Mouse (Mus musculus) cerebellum, adult 18-20 months (tissue): ENCODE measurements around the gene Osr1.

Source experiments
- DNase-seq, 2 experiments: peaks; one replicate each; pipeline ENCODE4 v3.0.0; 2021

Gene Osr1

GRCm38 (mm10) chr12:9569971-9570370 is at the start of gene Osr1:
Osr1 (plus strand) TSS chr12:9570116.
- DNase-seq = peak; percentile 32 to 62

DNA sequence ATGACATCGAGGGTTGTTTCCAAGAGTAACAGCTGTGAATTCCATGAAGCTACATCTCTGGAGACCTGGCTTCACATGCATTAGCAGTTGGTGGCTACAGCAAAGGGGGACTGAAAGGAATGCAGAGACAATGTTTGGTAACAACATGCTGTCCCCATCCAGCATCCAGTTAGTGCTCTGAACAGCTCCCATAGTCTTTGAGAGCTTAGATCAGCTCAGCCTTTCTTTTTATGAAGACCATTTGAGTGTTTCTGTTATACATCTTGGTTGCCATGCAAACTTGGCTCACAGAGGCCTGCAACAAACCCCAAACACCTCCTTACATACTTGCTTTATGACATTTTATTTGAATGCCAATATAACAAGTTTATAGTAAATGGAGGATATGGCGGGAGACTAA is 19.6 kb upstream of the Osr1 start:
- DNase-seq = no peak

- no peak for DNase-seq
Measured at GRCm38 (mm10) chr12:9564956-9565355, 5.0 kb upstream of the Osr1 start.

- DNase-seq = no peak
Measured at GRCm38 (mm10) chr12:9570496-9570995, 630 bp downstream of the Osr1 start.

- DNase-seq = no peak
Measured at GRCm38 (mm10) chr12:9571276-9571940, 1.5 kb downstream of the Osr1 start.

- no peak for DNase-seq
Measured at GRCm38 (mm10) chr12:9572022-9572421, 2.1 kb downstream of the Osr1 start.

DNA sequence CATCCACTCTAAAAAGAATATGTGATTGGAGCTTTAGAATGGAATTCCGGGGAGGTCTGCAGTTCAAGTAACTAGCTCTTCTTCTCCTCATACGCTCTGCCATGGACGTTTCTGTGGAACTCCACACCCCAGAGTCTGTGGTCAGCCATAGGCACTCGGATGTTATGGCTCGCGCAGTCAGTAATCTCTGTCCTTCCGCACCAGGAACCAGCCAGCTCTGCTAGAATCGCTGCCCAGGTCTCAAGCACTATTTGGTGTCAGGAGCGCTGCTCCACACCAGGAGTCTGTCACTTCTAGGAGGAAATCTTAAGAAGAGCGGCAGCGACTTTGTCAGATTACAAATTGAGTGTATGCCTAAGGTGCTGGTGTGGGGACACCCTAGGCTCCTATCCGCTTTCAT is 3.8 kb downstream of the Osr1 start:
- no peak for DNase-seq

DNA sequence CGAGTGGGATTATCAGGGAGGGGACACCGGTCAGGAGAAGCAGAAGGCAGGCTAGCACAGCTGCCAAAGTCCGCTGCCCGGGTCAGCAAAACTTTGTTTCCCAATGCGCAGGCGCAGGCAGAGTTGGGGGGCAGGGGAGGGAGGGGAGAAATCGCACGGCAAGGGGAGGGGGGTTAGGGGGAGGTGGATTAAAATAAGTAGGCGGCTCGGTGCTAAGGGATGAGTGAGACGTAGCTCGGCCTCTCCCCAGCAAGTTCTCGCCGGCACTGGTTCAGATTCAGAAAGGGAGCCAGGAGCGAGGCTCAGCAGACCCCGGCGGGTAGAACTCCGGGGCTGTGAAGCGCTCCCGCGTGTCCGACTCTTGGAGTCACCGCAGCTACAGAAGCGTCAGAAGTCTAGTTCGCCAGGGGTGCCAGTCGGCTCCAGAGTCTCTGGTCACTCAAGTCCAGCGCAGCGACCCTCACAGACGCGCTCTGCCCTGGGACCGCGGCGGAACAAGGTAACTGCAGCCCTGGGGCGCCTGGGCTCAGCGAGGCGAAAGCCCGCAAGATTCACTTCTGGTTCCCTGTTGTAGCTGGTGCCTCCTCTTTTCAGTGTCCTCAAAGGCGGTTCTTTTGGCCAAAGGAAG is 4.4 kb downstream of the Osr1 start:
- no peak for DNase-seq

GRCm38 (mm10) chr12:9575158-9576042 is 5.5 kb downstream of the Osr1 start:
- no peak for DNase-seq

DNA sequence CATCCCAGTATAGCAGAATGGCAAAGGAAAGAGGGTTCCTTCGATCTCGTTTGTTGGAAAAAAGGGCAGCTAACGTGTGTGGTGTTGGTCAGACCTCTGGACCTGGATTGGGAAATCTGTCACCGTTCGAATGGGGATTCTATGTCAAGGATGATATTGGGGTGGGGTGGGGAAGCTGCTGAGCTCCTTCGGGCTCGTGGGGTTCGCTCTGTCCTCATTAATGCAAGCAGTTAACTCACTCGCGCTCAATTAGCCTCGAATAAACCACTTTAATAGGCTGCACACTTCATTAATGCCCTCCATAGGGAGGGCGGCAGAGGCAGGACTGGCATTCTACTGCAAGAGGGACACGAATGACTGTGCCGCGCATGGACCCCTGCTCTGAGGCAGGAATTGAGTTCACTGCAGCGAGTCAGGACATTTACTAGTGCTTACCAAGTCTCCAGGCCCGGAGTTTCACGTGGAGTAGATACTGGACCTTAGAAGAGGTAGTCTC is 6.2 kb downstream of the Osr1 start:
- no peak for DNase-seq

GRCm38 (mm10) chr12:9577610-9578009 is 7.7 kb downstream of the Osr1 start:
- DNase-seq = no peak

DNA sequence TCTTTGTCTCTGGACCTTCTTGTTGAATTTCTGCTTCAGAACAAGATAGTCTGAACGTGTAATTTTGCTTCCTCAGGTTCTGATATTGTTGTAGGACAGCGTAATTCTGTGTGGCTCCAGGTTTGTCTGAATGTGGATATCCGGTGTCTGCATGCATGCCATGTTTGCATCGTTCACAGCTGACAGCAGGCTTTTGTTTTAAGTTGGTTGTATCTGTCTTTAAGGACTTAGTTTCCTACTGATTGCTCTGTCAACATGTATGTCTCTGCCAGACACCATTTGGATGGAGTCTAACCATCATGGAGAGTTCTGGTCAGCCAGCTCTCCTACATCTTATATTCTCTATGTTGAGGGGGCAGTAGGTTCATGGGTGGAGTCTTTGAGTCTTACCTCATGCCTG is 8.7 kb downstream of the Osr1 start:
- DNase-seq = no peak

DNA sequence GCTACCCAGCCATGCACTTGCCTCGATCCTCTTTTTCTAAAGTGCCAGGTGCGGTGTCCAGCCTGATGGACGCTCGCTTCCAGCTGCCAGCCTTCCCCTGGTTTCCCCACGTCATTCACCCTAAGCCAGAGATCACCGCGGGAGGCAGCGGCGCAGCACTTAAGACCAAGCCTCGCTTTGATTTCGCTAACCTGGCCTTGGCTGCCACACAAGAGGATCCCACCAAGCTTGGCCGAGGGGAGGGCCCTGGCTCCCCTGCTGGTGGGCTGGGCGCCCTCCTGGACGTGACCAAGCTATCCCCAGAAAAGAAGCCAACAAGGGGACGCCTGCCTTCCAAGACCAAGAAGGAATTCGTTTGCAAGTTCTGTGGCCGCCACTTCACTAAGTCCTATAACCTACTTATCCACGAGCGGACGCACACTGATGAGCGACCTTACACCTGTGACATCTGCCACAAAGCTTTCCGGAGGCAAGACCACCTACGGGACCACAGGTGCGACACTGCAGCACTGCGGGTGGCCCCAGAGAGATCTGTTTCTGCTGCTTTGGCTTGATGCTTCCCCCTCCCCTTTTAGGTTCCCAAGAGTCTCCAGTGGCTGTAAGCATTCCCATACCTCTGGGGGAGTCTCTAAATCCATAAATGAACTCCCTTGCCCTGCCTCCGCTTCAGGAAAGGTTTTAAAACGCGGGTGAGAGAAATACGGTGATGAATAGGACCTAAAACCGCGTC is 9.6 kb downstream of the Osr1 start:
- no peak for DNase-seq

- DNase-seq = no peak
Measured at GRCm38 (mm10) chr12:9580041-9580905, 10.4 kb downstream of the Osr1 start.

GRCm38 (mm10) chr12:9581011-9581410 is 11.1 kb downstream of the Osr1 start:
- DNase-seq = no peak

GRCm38 (mm10) chr12:9581506-9581905 is 11.6 kb downstream of the Osr1 start:
- no peak for DNase-seq

DNA sequence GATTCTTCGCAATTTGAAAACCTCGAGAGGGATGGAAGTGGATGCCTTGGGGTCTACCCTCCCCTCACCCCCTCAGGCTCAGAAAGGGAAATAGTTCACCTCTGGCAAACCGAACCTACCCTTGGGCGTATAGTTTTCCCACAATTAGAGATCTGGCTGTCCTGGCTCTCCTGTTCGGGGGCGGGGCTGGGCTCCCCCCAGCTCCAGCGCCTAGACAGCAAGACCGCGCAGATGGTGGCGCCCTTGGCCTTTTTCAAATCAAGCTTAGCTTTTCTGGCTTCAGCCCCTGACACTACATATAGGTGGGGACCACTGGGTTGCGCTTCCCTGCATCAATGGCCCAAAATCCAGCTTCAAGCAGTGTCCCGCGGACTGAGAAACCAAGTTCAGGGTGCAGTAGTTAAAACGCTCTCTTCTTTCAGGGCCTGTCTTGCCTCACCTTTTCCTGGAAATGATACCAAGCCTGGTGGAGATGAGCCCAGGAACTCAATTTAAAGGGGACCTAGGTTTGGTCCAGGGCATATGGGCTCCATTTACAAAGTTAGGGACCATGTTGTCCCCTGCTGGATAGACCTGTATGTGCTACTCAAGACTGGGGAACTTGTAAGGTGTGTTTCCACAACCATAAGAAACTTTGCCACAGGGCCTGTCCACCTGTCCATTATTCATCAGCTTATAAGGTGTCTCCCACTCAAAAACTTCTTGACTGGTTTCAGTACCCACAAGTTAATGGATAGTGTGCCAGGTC is 12.5 kb downstream of the Osr1 start:
- no peak for DNase-seq

- DNase-seq = no peak
Measured at GRCm38 (mm10) chr12:9583380-9583779, 13.5 kb downstream of the Osr1 start.

GRCm38 (mm10) chr12:9584366-9585084 is 14.6 kb downstream of the Osr1 start:
- peak in 1 of 2 experiments; percentile 20 for DNase-seq

DNA sequence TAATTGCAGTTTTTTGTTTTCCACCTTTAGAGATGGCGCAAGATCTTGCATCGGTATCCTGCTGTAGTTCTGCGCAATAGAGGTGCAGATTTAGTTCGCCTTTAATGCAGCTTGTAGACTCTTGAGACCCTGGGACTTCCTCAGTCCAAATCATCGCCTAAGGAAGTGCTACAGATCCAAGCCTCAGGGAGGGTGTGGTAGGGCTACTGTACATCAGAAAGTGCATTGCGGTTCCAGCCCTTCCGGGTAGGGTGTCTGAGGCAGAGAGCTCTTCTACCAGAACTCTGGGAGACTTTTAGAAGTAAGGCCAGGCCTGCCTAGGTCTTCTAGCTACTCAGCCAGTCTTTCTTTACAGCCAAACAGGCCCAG is 15.2 kb downstream of the Osr1 start:
- DNase-seq = no peak
